In the genomic region with DNA sequence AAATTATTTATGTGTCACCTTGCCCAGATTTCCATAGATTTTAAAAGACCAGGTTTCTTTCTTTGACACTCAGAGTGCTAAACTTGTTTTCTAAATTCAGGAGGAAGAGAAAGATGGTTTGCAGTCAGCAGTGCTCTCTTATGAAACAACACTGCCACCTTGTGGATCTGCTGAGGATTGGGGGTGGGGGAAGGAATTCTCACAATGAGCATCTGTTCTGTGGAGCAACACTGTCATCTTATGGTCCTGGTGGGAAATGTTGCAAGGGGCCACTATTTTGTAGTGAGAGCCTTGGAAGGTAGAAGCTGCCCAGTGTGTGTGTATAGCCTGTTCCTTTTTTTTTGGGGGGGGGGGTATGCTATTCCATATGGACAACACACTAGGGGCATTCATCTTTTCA, we compare ENCODE assay signal across 8 mouse cellular contexts. TPM values are rescaled to one million over a fixed set of nuclear protein-coding genes. Genes with fewer than 3 reads are reported as not detected.
DNase-seq lines count a peak whose midpoint lies in the region; ATAC-seq and TF ChIP-seq lines count a peak whose summit lies in the region.
"Had no signal": no experiment of that assay in that cellular context is flagged by ENCODE, and none has a peak within 500 bp of the region (broad histone marks: within the 10 kb centered on the region; RNA-seq: fewer than 3 reads in every experiment).

No protein-coding gene starts in this region.

- DNase-seq in ZHBTc4 (ENCODE audit: low read depth, low spot score) = peak; percentile 75
- DNase-seq in gastrocnemius, adult 8-10 months (ENCODE audit: low spot score in 2 of 2) = peak; percentile 10 to 33
- peak; percentile 61 to 69 for DNase-seq in left cerebral cortex, adult 2 months (ENCODE audit: extremely low spot score in 1 of 2, low spot score in 2 of 2)
- DNase-seq in right cerebral cortex, adult 2 months (ENCODE audit: low spot score in 2 of 2) = peak; percentile 56 to 74

- TF ChIP-seq CTCF in left cerebral cortex, adult 2 months (IDR thresholded peaks at IDR 0.05) = peak; percentile 84

- intact Hi-C loops in left cerebral cortex, adult 2 months (cut with DNase I) = loop anchor here (1.0 to 10.0 kb wide), 5 partner anchors 165 to 1399 kb away; a partner anchor contains a TSS

- no peak overlapping the region for H3K4me3 ChIP-seq in left cerebral cortex, adult 2 months
- H3K4me3 ChIP-seq: megakaryocyte, embryonic 14.5 days had no signal

- H3K27ac ChIP-seq in left cerebral cortex, adult 2 months = no peak overlapping the region

- peak; percentile 99 for ATAC-seq in common myeloid progenitor, adult 5-6 weeks (replicated peaks; ENCODE audit: low read depth, poor library complexity, severe bottlenecking)
- peak; percentile 85 for ATAC-seq in inflammation-experienced regulatory T-cells, adult 6 months
- peak; percentile 85 for ATAC-seq in megakaryocyte, adult 5-6 weeks (ENCODE audit: poor library complexity, severe bottlenecking)

RNA-seq across cellular contexts. Expression of a gene that starts 15.6 kb away (rescaled TPM):
- 51.4 and 63.2 TPM in 2 replicates for total RNA-seq in common myeloid progenitor, adult 5-6 weeks (2017)
- 1 to 10 TPM; 2.0 to 4.2 (median 3.4) TPM for total RNA-seq in gastrocnemius, adult 8-10 months (2022)
- 10 to 100 TPM; 25.4 to 32.9 (median 31.4) TPM for polyA plus RNA-seq in inflammation-experienced regulatory T-cells, adult 6 months (2017; shearing (Covaris generic))
- 10 to 100 TPM; 28.2 to 28.4 TPM for total RNA-seq in left cerebral cortex, adult 2 months (2021)
- 384 and 417 TPM in 2 replicates for total RNA-seq in megakaryocyte, adult 5-6 weeks (2015)
- 261 and 303 TPM in 2 replicates for total RNA-seq in megakaryocyte, adult 5-6 weeks (2017)

RNA-seq across cellular contexts. Expression of a gene that starts 20.3 kb away (rescaled TPM):
- 28.0 and 61.3 TPM in 2 replicates for total RNA-seq in common myeloid progenitor, adult 5-6 weeks (2017)
- 10 to 100 TPM; 21.6 to 31.2 (median 25.5) TPM for total RNA-seq in gastrocnemius, adult 8-10 months (2022)
- polyA plus RNA-seq in inflammation-experienced regulatory T-cells, adult 6 months (2017; shearing (Covaris generic)) = 10 to 100 TPM; 34.9 to 43.6 (median 39.3) TPM
- total RNA-seq in left cerebral cortex, adult 2 months (2021) = 10 to 100 TPM; 44.8 to 47.6 TPM
- total RNA-seq in megakaryocyte, adult 5-6 weeks (2015) = 8.8 and 11.7 TPM in 2 replicates
- 31.9 and 50.0 TPM in 2 replicates for total RNA-seq in megakaryocyte, adult 5-6 weeks (2017)

RNA-seq across cellular contexts. Expression of a gene that starts 20.3 kb away (rescaled TPM):
- total RNA-seq in common myeloid progenitor, adult 5-6 weeks (2017) = 12.0 and 12.7 TPM in 2 replicates
- 10 to 100 TPM; 12.8 to 15.3 (median 14.2) TPM for total RNA-seq in gastrocnemius, adult 8-10 months (2022)
- 10 to 100 TPM; 15.0 to 30.8 (median 30.5) TPM for polyA plus RNA-seq in inflammation-experienced regulatory T-cells, adult 6 months (2017; shearing (Covaris generic))
- total RNA-seq in left cerebral cortex, adult 2 months (2021) = 10 to 100 TPM; 15.7 to 20.9 TPM
- 13.5 and 14.6 TPM in 2 replicates for total RNA-seq in megakaryocyte, adult 5-6 weeks (2015)
- total RNA-seq in megakaryocyte, adult 5-6 weeks (2017) = 15.5 and 15.8 TPM in 2 replicates

RNA-seq across cellular contexts. Expression of a gene that starts 40.2 kb away (rescaled TPM):
- total RNA-seq in common myeloid progenitor, adult 5-6 weeks (2017) = 9.0 and 17.0 TPM in 2 replicates
- total RNA-seq in gastrocnemius, adult 8-10 months (2022) = 1 to 10 TPM; 1.9 to 2.7 (median 2.4) TPM
- 10 to 100 TPM; 18.1 to 31.3 (median 27.1) TPM for polyA plus RNA-seq in inflammation-experienced regulatory T-cells, adult 6 months (2017; shearing (Covaris generic))
- total RNA-seq in left cerebral cortex, adult 2 months (2021) = 1 to 10 TPM; 3.1 to 3.9 TPM
- 18.4 and 24.3 TPM in 2 replicates for total RNA-seq in megakaryocyte, adult 5-6 weeks (2015)
- 12.3 and 12.9 TPM in 2 replicates for total RNA-seq in megakaryocyte, adult 5-6 weeks (2017)

RNA-seq across cellular contexts. Expression of a gene that starts 40.4 kb away (rescaled TPM):
- 15.4 and 17.2 TPM in 2 replicates for total RNA-seq in common myeloid progenitor, adult 5-6 weeks (2017)
- total RNA-seq in gastrocnemius, adult 8-10 months (2022) = 10 to 100 TPM; 56.6 to 63.1 (median 60.5) TPM
- 10 to 100 TPM; 40.7 to 90.2 (median 68.6) TPM for polyA plus RNA-seq in inflammation-experienced regulatory T-cells, adult 6 months (2017; shearing (Covaris generic))
- 10 to 100 TPM; 65.7 to 71.5 TPM for total RNA-seq in left cerebral cortex, adult 2 months (2021)
- total RNA-seq in megakaryocyte, adult 5-6 weeks (2015) = 27.0 and 32.0 TPM in 2 replicates
- total RNA-seq in megakaryocyte, adult 5-6 weeks (2017) = 11.5 and 13.1 TPM in 2 replicates

Comparison
In these comparisons a context has a peak if more than half of its experiments do, and no peak if none do; other contexts are left out.
1. DNase-seq: peak in every context shown above with its lines; median percentile 75 in ZHBTc4; 65 in left cerebral cortex, adult 2 months; 65 in right cerebral cortex, adult 2 months; 22 in gastrocnemius, adult 8-10 months.
2. RNA of a gene that starts 15.6 kb away (total RNA-seq): 261 to 417 TPM in megakaryocyte, adult 5-6 weeks, 51.4 to 63.2 TPM in common myeloid progenitor, adult 5-6 weeks and 28.2 to 28.4 TPM in left cerebral cortex, adult 2 months; 2.0 to 4.2 TPM in gastrocnemius, adult 8-10 months; every median in the first group is over 4 times any median in the second.
3. Peak in every context shown above with its lines, with median percentiles within 50 percentile points of each other: ATAC-seq.